Mouse (Mus musculus) limb, embryonic 15.5 days (tissue): ENCODE results near the gene Ryk. TPM values are rescaled to one million over a fixed set of nuclear protein-coding genes. Genes with fewer than 3 reads are reported as not detected.

ENCODE experiments used
- ATAC-seq: fragments of 200-750 bp; cut with Nextera tagmentation; 2 replicates; pipeline ENCODE4 v1.8.0; 2017; ENCODE audit warnings: low read depth, moderate TSS enrichment; ENCODE audit not compliant: insufficient number of reproducible peaks, low FRiP score, low TSS enrichment
- H3K27ac ChIP-seq: fragments of 300-500 bp; sonication (generic); 2 replicates; pipeline ENCODE4 v1.5.1; 2015; ENCODE audit warnings: moderate library complexity, mild to moderate bottlenecking, inconsistent platforms
- H3K27me3 ChIP-seq: fragments of 300-500 bp; sonication (generic); 2 replicates; pipeline ENCODE4 v1.6.1; 2015; ENCODE audit warnings: inconsistent platforms
- H3K36me3 ChIP-seq: fragments of 300-500 bp; sonication (generic); 2 replicates; pipeline ENCODE4 v1.6.1; 2015; ENCODE audit warnings: inconsistent platforms
- H3K4me1 ChIP-seq: fragments of 300-500 bp; sonication (generic); 2 replicates; pipeline ENCODE4 v1.6.1; 2015; ENCODE audit warnings: inconsistent platforms
- H3K4me2 ChIP-seq: fragments of 300-500 bp; sonication (generic); 2 replicates; pipeline ENCODE4 v1.6.1; 2015; ENCODE audit warnings: mild to moderate bottlenecking, inconsistent platforms
- H3K4me3 ChIP-seq: fragments of 300-500 bp; sonication (generic); 2 replicates; pipeline ENCODE4 v1.5.1; 2015; ENCODE audit warnings: mild to moderate bottlenecking, inconsistent platforms
- H3K9ac ChIP-seq: fragments of 300-500 bp; sonication (generic); 2 replicates; pipeline ENCODE4 v1.6.1; 2015; ENCODE audit warnings: inconsistent platforms
- H3K9me3 ChIP-seq: fragments of 300-500 bp; sonication (generic); 2 replicates; pipeline ENCODE4 v1.6.1; 2016; ENCODE audit warnings: inconsistent platforms
- WGBS: fragments of 180-500 bp; shearing (Covaris S2); methylation state at CpG from one replicate; pipeline ENCODE4 v1.1.7; 2015; 5-methylcytosine and 5-hydroxymethylcytosine counted together
- polyA plus RNA-seq: library from polyadenylated mRNA; unstranded; fragments of >200 nt; fragmentation: Nextera tagmentation; extraction: Ambion mirVana; gene quantifications from 2 replicates; pipeline ENCODE4 v1.2.1, GENCODE M21; 2015

Gene Ryk
- polyA plus RNA-seq, 1 experiment from 2014 or later: 26.1 TPM

GRCm38 (mm10) chr9:102836279-102836678, 1.6 kb downstream of the Ryk start:
- ATAC-seq: no peak
- peak overlapping the region; percentile 47 for H3K4me2 ChIP-seq
- 0 out of 2 replicates have a peak overlapping the region, but pooled peaks have one; percentile 91 for H3K9ac ChIP-seq
- H3K9me3 ChIP-seq: no peaks in the 10 kb centered on the region
- H3K4me3 ChIP-seq: peak overlapping the region; percentile 63
- WGBS: 36% methylated on average over 9 of the region's 9 CpGs
- no peaks in the 10 kb centered on the region for H3K27me3 ChIP-seq
- no peaks in the 10 kb centered on the region for H3K36me3 ChIP-seq
- H3K27ac ChIP-seq: no peak overlapping the region
- peaks cover 45% of the 10 kb centered on the region for H3K4me1 ChIP-seq

- Histone ChIP-seq H3K27ac (peak overlapping the region; percentile 63), H3K9me3 (no peaks in the 10 kb centered on the region), H3K4me3 (no peak overlapping the region), H3K4me1 (peaks cover 73% of the 10 kb centered on the region), H3K9ac (no peak overlapping the region), H3K36me3 (no peaks in the 10 kb centered on the region), H3K27me3 (no peaks in the 10 kb centered on the region), H3K4me2 (peak overlapping the region; percentile 24)
- WGBS: 18% methylated on average over 16 of the region's 16 CpGs
- ATAC-seq: no peak
Observed at GRCm38 (mm10) chr9:102840792-102841778, 6.4 kb downstream of the Ryk start.

- Histone ChIP-seq H3K4me2 (no peak overlapping the region), H3K27ac (peak overlapping the region; percentile 38; the same call in 1 of the 2 replicates)
- ATAC-seq: no peak
Observed at GRCm38 (mm10) chr9:102841832-102842231, 7.1 kb downstream of the Ryk start.

GRCm38 (mm10) chr9:102842498-102842897, 7.8 kb downstream of the Ryk start:
- no peak overlapping the region for H3K9ac ChIP-seq
- H3K9me3 ChIP-seq: no peaks in the 10 kb centered on the region
- ATAC-seq: no peak
- WGBS: 21% methylated on average over 8 of the region's 8 CpGs
- peaks cover 74% of the 10 kb centered on the region for H3K4me1 ChIP-seq
- H3K4me2 ChIP-seq: 0 out of 2 replicates have a peak overlapping the region, but pooled peaks have one; percentile 5
- no peaks in the 10 kb centered on the region for H3K36me3 ChIP-seq
- no peaks in the 10 kb centered on the region for H3K27me3 ChIP-seq
- H3K27ac ChIP-seq: peak overlapping the region; percentile 51
- no peak overlapping the region for H3K4me3 ChIP-seq

More at GRCm38 (mm10) chr9:102841832-102842231, 7.1 kb downstream of the Ryk start:
- peaks cover 74% of the 10 kb centered on the region for H3K4me1 ChIP-seq
- no peak overlapping the region for H3K4me3 ChIP-seq
- no peaks in the 10 kb centered on the region for H3K36me3 ChIP-seq
- H3K9me3 ChIP-seq: no peaks in the 10 kb centered on the region
- 33% methylated on average over 1 of the region's 1 CpGs for WGBS
- no peaks in the 10 kb centered on the region for H3K27me3 ChIP-seq
- H3K9ac ChIP-seq: no peak overlapping the region

GRCm38 (mm10) chr9:102843577-102843976, 8.9 kb downstream of the Ryk start:
- peak overlapping the region; percentile 11; the same call in 1 of the 2 replicates for H3K27ac ChIP-seq

GRCm38 (mm10) chr9:102845851-102846250, 11.1 kb downstream of the Ryk start:
- H3K9ac ChIP-seq: no peak overlapping the region
- H3K36me3 ChIP-seq: no peaks in the 10 kb centered on the region
- no peak overlapping the region for H3K4me3 ChIP-seq
- H3K9me3 ChIP-seq: no peaks in the 10 kb centered on the region
- WGBS: 73% methylated on average over 6 of the region's 6 CpGs
- H3K27ac ChIP-seq: no peak overlapping the region
- H3K4me2 ChIP-seq: no peak overlapping the region
- H3K27me3 ChIP-seq: no peaks in the 10 kb centered on the region
- ATAC-seq: no peak
- peaks cover 67% of the 10 kb centered on the region for H3K4me1 ChIP-seq

More at GRCm38 (mm10) chr9:102843577-102843976, 8.9 kb downstream of the Ryk start:
- no peak for ATAC-seq
- Histone ChIP-seq H3K9me3 (no peaks in the 10 kb centered on the region), H3K36me3 (no peaks in the 10 kb centered on the region), H3K27me3 (no peaks in the 10 kb centered on the region), H3K4me3 (no peak overlapping the region), H3K4me1 (peaks cover 83% of the 10 kb centered on the region), H3K9ac (no peak overlapping the region), H3K4me2 (no peak overlapping the region)
- 18% methylated on average over 4 of the region's 4 CpGs for WGBS

- no peak for ATAC-seq
- no peak overlapping the region for H3K27ac ChIP-seq
Observed at GRCm38 (mm10) chr9:102846348-102846747, 11.6 kb downstream of the Ryk start.

GRCm38 (mm10) chr9:102852076-102853022, 17.6 kb downstream of the Ryk start:
- ATAC-seq: no peak
- no peak overlapping the region for H3K4me2 ChIP-seq
- H3K27me3 ChIP-seq: no peaks in the 10 kb centered on the region
- WGBS: 75% methylated on average over 13 of the region's 13 CpGs
- no peaks in the 10 kb centered on the region for H3K36me3 ChIP-seq
- peaks cover 23% of the 10 kb centered on the region for H3K4me1 ChIP-seq
- no peak overlapping the region for H3K27ac ChIP-seq
- no peaks in the 10 kb centered on the region for H3K9me3 ChIP-seq
- no peak overlapping the region for H3K9ac ChIP-seq
- no peak overlapping the region for H3K4me3 ChIP-seq

More at GRCm38 (mm10) chr9:102846348-102846747, 11.6 kb downstream of the Ryk start:
- no peak overlapping the region for H3K9ac ChIP-seq
- H3K9me3 ChIP-seq: no peaks in the 10 kb centered on the region
- no peaks in the 10 kb centered on the region for H3K27me3 ChIP-seq
- no peaks in the 10 kb centered on the region for H3K36me3 ChIP-seq
- H3K4me1 ChIP-seq: peaks cover 62% of the 10 kb centered on the region
- no peak overlapping the region for H3K4me3 ChIP-seq
- 71% methylated on average over 5 of the region's 5 CpGs for WGBS
- no peak overlapping the region for H3K4me2 ChIP-seq

- no peak overlapping the region for H3K4me3 ChIP-seq
- H3K9ac ChIP-seq: no peak overlapping the region
- 69% methylated on average over 2 of the region's 2 CpGs for WGBS
- H3K27ac ChIP-seq: peak overlapping the region; percentile 55
- no peaks in the 10 kb centered on the region for H3K9me3 ChIP-seq
- ATAC-seq: no peak
- H3K4me2 ChIP-seq: no peak overlapping the region
- peaks cover 38% of the 10 kb centered on the region for H3K4me1 ChIP-seq
- H3K27me3 ChIP-seq: no peaks in the 10 kb centered on the region
- peaks cover 4% of the 10 kb centered on the region; the same call in 1 of the 2 replicates for H3K36me3 ChIP-seq
Observed at GRCm38 (mm10) chr9:102857856-102858255, 23.1 kb downstream of the Ryk start.

- H3K4me1 ChIP-seq: peaks cover 40% of the 10 kb centered on the region
- H3K27me3 ChIP-seq: no peaks in the 10 kb centered on the region
- no peaks in the 10 kb centered on the region for H3K9me3 ChIP-seq
- H3K9ac ChIP-seq: no peak overlapping the region
- H3K36me3 ChIP-seq: peaks cover 4% of the 10 kb centered on the region; the same call in 1 of the 2 replicates
- H3K4me2 ChIP-seq: no peak overlapping the region
- peak; percentile 71; the same call in 1 of the 2 replicates for ATAC-seq
- WGBS: 53% methylated on average over 5 of the region's 5 CpGs
- H3K4me3 ChIP-seq: no peak overlapping the region
- H3K27ac ChIP-seq: peak overlapping the region; percentile 55
Observed at GRCm38 (mm10) chr9:102858283-102858682, 23.6 kb downstream of the Ryk start.

- H3K27ac ChIP-seq: peak overlapping the region; percentile 35
- ATAC-seq: no peak
- 73% methylated on average over 5 of the region's 5 CpGs for WGBS
- no peak overlapping the region for H3K9ac ChIP-seq
- H3K36me3 ChIP-seq: peaks cover 4% of the 10 kb centered on the region; the same call in 1 of the 2 replicates
- no peaks in the 10 kb centered on the region for H3K27me3 ChIP-seq
- H3K4me3 ChIP-seq: no peak overlapping the region
- H3K9me3 ChIP-seq: no peaks in the 10 kb centered on the region
- no peak overlapping the region for H3K4me2 ChIP-seq
- peaks cover 48% of the 10 kb centered on the region for H3K4me1 ChIP-seq
Observed at GRCm38 (mm10) chr9:102859399-102859798, 24.7 kb downstream of the Ryk start.
